9 mouse cellular contexts compared by ENCODE assay signal in genomic region chr2:103891240-103891767, GRCm38 (mm10).
DNase-seq lines count a peak whose midpoint lies in the region; ATAC-seq lines count a peak whose summit lies in the region.
"Had no signal": no experiment of that assay in that cellular context is flagged by ENCODE, and none has a peak within 500 bp of the region (broad histone marks: within the 10 kb centered on the region; RNA-seq: fewer than 3 reads in every experiment).

No protein-coding gene starts in this region.

- no peaks in the 10 kb centered on the region for H3K27me3 ChIP-seq in forebrain, embryonic 12.5 days
- no peaks in the 10 kb centered on the region for H3K27me3 ChIP-seq in liver, embryonic 13.5 days

- H3K27ac ChIP-seq in forebrain, embryonic 12.5 days: peak overlapping the region; percentile 60
- peak overlapping the region; percentile 100 for H3K27ac ChIP-seq in liver, embryonic 13.5 days

- H3K9me3 ChIP-seq in forebrain, embryonic 12.5 days: no peaks in the 10 kb centered on the region
- H3K9me3 ChIP-seq in liver, embryonic 13.5 days (replicated peaks): no peaks in the 10 kb centered on the region

- H3K4me2 ChIP-seq in forebrain, embryonic 12.5 days: peak overlapping the region; percentile 38
- H3K4me2 ChIP-seq in liver, embryonic 13.5 days: no peak overlapping the region

- peaks cover 28% of the 10 kb centered on the region for H3K4me1 ChIP-seq in forebrain, embryonic 12.5 days
- peaks cover 99% of the 10 kb centered on the region for H3K4me1 ChIP-seq in liver, embryonic 13.5 days (replicated peaks)

- no peak overlapping the region for H3K4me3 ChIP-seq in forebrain, embryonic 12.5 days (replicated peaks)
- H3K4me3 ChIP-seq in liver, embryonic 13.5 days (replicated peaks): no peak overlapping the region
- H3K4me3 ChIP-seq: myocyte had no signal

- H3K9ac ChIP-seq in forebrain, embryonic 12.5 days: no peak overlapping the region
- H3K9ac ChIP-seq in liver, embryonic 13.5 days: peak overlapping the region; percentile 2

- 1% methylated on average over 9 of the region's 9 CpGs for WGBS in forebrain, embryonic 12.5 days
- 51% methylated on average over 9 of the region's 9 CpGs for WGBS in liver, embryonic 13.5 days (ENCODE audit: insufficient replicate concordance)

- peak; percentile 92 for ATAC-seq in forebrain, embryonic 12.5 days (ENCODE audit: low FRiP score)
- ATAC-seq in liver, embryonic 13.5 days (ENCODE audit: low read depth): no peak

- H3K36me3 ChIP-seq in forebrain, embryonic 12.5 days (replicated peaks): no peaks in the 10 kb centered on the region
- no peaks in the 10 kb centered on the region for H3K36me3 ChIP-seq in liver, embryonic 13.5 days

- peak; percentile 16 to 38 for DNase-seq in left cerebral cortex, postnatal 14 days (ENCODE audit: low spot score in 2 of 2)
- DNase-seq in left cerebral cortex, postnatal 4 days: no peak
- no peak for DNase-seq in liver, embryonic 13.5 days
- DNase-seq in right cerebral cortex, postnatal 10 days (ENCODE audit: low spot score in 2 of 2): peak; percentile 34 to 38
- DNase-seq in left cerebral cortex, adult 9 months (ENCODE audit: low spot score in 2 of 2): no peak
- DNase-seq in adrenal gland, adult 8-10 months: no peak
- DNase-seq in lung, adult 18-20 months: no peak

- intact Hi-C loops in left cerebral cortex, postnatal 14 days (cut with DNase I): no loop called here
- intact Hi-C loops in left cerebral cortex, postnatal 4 days (cut with DNase I): no loop called here

Comparison
In these comparisons a context has a peak if more than half of its experiments do, and no peak if none do; other contexts are left out.
1. DNase-seq: peak in left cerebral cortex, postnatal 14 days (2 of 2) and right cerebral cortex, postnatal 10 days (2 of 2); none in left cerebral cortex, postnatal 4 days (single experiment), liver, embryonic 13.5 days (single experiment), left cerebral cortex, adult 9 months (0 of 2), adrenal gland, adult 8-10 months (single experiment) and lung, adult 18-20 months (0 of 2).